Mouse (Mus musculus) myocyte (in vitro differentiated cells): ENCODE data around the gene Tmem200a.

Source experiments
- CEBPB ChIP-seq: IDR thresholded peaks from 2 replicates; pipeline ENCODE4 v1.6.1; 2011; ENCODE audit warnings: mild to moderate bottlenecking, moderate library complexity; ENCODE audit not compliant: poor library complexity, insufficient read depth, severe bottlenecking
- E2F4 ChIP-seq: IDR thresholded peaks from one replicate; pipeline ENCODE4 v1.6.1; 2011; ENCODE audit warnings: mild to moderate bottlenecking, control low read depth, moderate library complexity; ENCODE audit not compliant: insufficient read depth

DNA sequence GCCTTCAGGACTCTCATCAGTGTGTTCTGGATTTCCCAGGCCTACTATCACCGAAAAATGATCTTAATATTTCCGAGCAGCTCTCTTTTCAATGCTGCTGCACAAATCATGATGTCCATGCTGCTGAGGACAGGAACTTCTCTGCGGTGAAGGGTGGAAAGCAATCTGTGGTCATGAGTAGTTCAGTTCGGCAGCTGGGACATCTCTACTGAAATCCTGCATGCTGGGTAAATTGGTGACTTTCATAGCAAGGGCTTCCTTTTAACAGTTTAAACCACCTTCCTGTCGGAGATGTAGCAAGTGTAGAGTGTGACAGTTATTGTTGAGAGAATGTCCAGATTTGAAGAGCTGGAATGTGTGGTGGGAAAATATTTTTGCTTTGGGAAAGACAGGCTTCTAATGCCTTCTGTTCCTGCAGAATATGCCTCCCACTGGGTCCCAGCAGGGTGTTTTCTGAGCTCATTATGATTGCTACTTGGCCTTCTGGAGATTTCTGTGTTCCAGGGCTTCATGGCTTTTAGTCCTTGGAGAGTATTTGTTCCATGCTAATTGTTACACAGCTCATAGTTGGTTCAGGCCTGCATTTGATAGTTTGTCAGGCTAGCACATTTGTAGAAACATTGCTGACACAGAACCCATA, 79.4 kb downstream of the Tmem200a start:
- no peak for TF ChIP-seq E2F4
- no peak for TF ChIP-seq CEBPB
